Mouse (Mus musculus): ENCODE data around the gene Diexf.

GRCm38 (mm10) chr1:193167746-193168145, 37.7 kb upstream of the Diexf start, which contains the start of gene A130010J15Rik:
- TF ChIP-seq MAFK (IDR thresholded peaks at IDR 0.05; ENCODE audit: insufficient read depth, low read depth, low read length) (no peak), ZNF384 (IDR thresholded peaks at IDR 0.05; ENCODE audit: low read depth, low read length) (no peak), HCFC1 (IDR thresholded peaks at IDR 0.05; ENCODE audit: borderline replicate concordance, insufficient read depth, low read length) (no peak), ZC3H11A (IDR thresholded peaks at IDR 0.05; ENCODE audit: borderline replicate concordance, low read depth, low read length) (no peak)
